Mouse (Mus musculus) layer of hippocampus, adult 11-12 months (tissue): Measurements from ENCODE around the gene Herc4.

Source experiments
- DNase-seq: peaks from one replicate; pipeline ENCODE4 v3.0.0; 2022; ENCODE audit warnings: low spot score

Herc4 gene

GRCm38 (mm10) chr10:63248421-63248820 lies 4.8 kb downstream of the Herc4 start:
- DNase-seq: no peak

GRCm38 (mm10) chr10:63258696-63259095 lies 15.1 kb downstream of the Herc4 start:
- no peak for DNase-seq

- no peak for DNase-seq
Observed at GRCm38 (mm10) chr10:63259340-63259739, 15.7 kb downstream of the Herc4 start.

- DNase-seq: no peak
Observed at GRCm38 (mm10) chr10:63267941-63268340, 24.3 kb downstream of the Herc4 start.

- DNase-seq: no peak
Observed at GRCm38 (mm10) chr10:63272401-63272800, 28.8 kb downstream of the Herc4 start.

GRCm38 (mm10) chr10:63272868-63273267 lies 29.3 kb downstream of the Herc4 start:
- no peak for DNase-seq

- DNase-seq: no peak
Observed at GRCm38 (mm10) chr10:63277010-63277409, 33.4 kb downstream of the Herc4 start.

GRCm38 (mm10) chr10:63279851-63280250 lies 36.2 kb downstream of the Herc4 start:
- no peak for DNase-seq

- DNase-seq: no peak
Observed at GRCm38 (mm10) chr10:63282417-63282816, 38.8 kb downstream of the Herc4 start.

- DNase-seq: no peak
Observed at GRCm38 (mm10) chr10:63282846-63283245, 39.2 kb downstream of the Herc4 start.

GRCm38 (mm10) chr10:63302356-63302755 lies 58.7 kb downstream of the Herc4 start:
- no peak for DNase-seq

- DNase-seq: peak; percentile 92
Observed at GRCm38 (mm10) chr10:63308582-63309366, 65.2 kb downstream of the Herc4 start.

GRCm38 (mm10) chr10:63313726-63314125 lies 70.1 kb downstream of the Herc4 start:
- no peak for DNase-seq

GRCm38 (mm10) chr10:63327091-63327490 lies 83.5 kb downstream of the Herc4 start:
- no peak for DNase-seq

- no peak for DNase-seq
Observed at GRCm38 (mm10) chr10:63336901-63337300, 93.3 kb downstream of the Herc4 start.

GRCm38 (mm10) chr10:63337326-63337725 lies 93.7 kb downstream of the Herc4 start:
- no peak for DNase-seq

GRCm38 (mm10) chr10:63337951-63338836 lies 94.6 kb downstream of the Herc4 start:
- DNase-seq: peak; percentile 22

GRCm38 (mm10) chr10:63338914-63339643 lies 95.5 kb downstream of the Herc4 start:
- peak; percentile 81 for DNase-seq

- no peak for DNase-seq
Observed at GRCm38 (mm10) chr10:63341351-63341750, 97.7 kb downstream of the Herc4 start.

- no peak for DNase-seq
Observed at GRCm38 (mm10) chr10:63344751-63345150, 101.1 kb downstream of the Herc4 start.

GRCm38 (mm10) chr10:63348291-63348690 lies 104.7 kb downstream of the Herc4 start:
- no peak for DNase-seq

GRCm38 (mm10) chr10:63350666-63351065 lies 107.1 kb downstream of the Herc4 start:
- DNase-seq: no peak
